Comparison of ENCODE assay signal across 29 mouse cellular contexts in the genomic region with DNA sequence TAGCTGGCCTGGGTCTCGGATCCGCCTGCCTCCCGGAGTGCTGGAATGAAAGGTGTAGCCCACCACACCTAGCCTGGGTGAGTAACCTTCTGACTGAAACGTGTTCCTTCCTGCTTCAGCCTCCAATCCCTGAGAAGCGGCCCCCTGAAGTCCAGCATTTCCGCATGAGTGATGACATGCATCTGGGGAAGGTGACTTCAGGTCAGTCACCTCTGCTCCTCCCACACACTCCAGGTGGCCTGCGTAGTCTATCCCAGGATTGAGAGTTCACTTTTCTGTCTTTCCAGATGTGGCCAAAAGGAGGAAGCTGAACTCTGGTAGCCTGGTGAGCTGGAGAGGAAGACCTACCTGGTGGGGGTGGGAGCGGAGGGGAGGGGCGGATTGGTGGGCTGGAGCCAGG. TPM values are rescaled to one million over a fixed set of nuclear protein-coding genes. Genes with fewer than 3 reads are reported as not detected.
"Had no signal": no experiment of that assay in that cellular context is flagged by ENCODE, and none has a peak within 500 bp of the region (broad histone marks: within the 10 kb centered on the region; RNA-seq: fewer than 3 reads in every experiment).

No protein-coding gene starts in this region.

- H3K27me3 ChIP-seq: limb, embryonic 12.5 days; limb, embryonic 15.5 days; liver, embryonic 15.5 days; lung, embryonic 15.5 days; megakaryocyte, embryonic 14.5 days; midbrain, embryonic 13.5 days had no signal

- H3K4me3 ChIP-seq: layer of hippocampus, adult 2 months; left cerebral cortex, adult 2 months; limb, embryonic 12.5 days; limb, embryonic 15.5 days; liver, embryonic 15.5 days; lung, embryonic 15.5 days; midbrain, embryonic 10.5 days; midbrain, embryonic 13.5 days had no signal

- H3K9me3 ChIP-seq: limb, embryonic 12.5 days; limb, embryonic 15.5 days; liver, embryonic 15.5 days; lung, embryonic 15.5 days; megakaryocyte, embryonic 14.5 days; midbrain, embryonic 10.5 days; midbrain, embryonic 13.5 days had no signal

- ATAC-seq: midbrain, embryonic 13.5 days had no signal

- H3K9ac ChIP-seq: limb, embryonic 12.5 days; limb, embryonic 15.5 days; liver, embryonic 15.5 days; lung, embryonic 15.5 days; midbrain, embryonic 13.5 days had no signal

- H3K27ac ChIP-seq: kidney, postnatal 0 days; layer of hippocampus, adult 2 months; left cerebral cortex, adult 2 months; limb, embryonic 12.5 days; limb, embryonic 15.5 days; liver, embryonic 15.5 days; lung, embryonic 15.5 days; midbrain, embryonic 10.5 days; midbrain, embryonic 13.5 days had no signal

- H3K4me2 ChIP-seq: limb, embryonic 12.5 days; limb, embryonic 15.5 days; liver, embryonic 11.5 days; liver, embryonic 15.5 days; lung, embryonic 15.5 days; midbrain, embryonic 13.5 days had no signal

- DNase-seq: kidney, adult 11 months; kidney, adult 9 months; kidney, postnatal 25 days; layer of hippocampus, adult 9-11 months; left cerebral cortex, postnatal 4 days; lung, adult 18-20 months; lung, postnatal 10 days; lung, postnatal 36 days; thymus, adult 18-20 months; thymus, postnatal 4 days had no signal

RNA-seq across cellular contexts. Expression of a gene that starts 11.4 kb away (rescaled TPM):
- polyA plus RNA-seq: limb, embryonic 12.5 days; midbrain, embryonic 10.5 days; midbrain, embryonic 13.5 days; neural tube, embryonic 11.5 days; neural tube, embryonic 14.5 days had no signal

RNA-seq across cellular contexts. Expression of a gene that starts 21.1 kb away (rescaled TPM):
- total RNA-seq: layer of hippocampus, adult 2 months; layer of hippocampus, postnatal 25 days; left cerebral cortex, adult 2 months; left cerebral cortex, postnatal 4 days; midbrain, postnatal 0 days had no signal
- polyA plus RNA-seq: kidney, postnatal 0 days; large intestine, adult 2 months; limb, embryonic 15.5 days; liver, embryonic 11.5 days; liver, embryonic 15.5 days; lung, embryonic 15.5 days; neural tube, embryonic 11.5 days; neural tube, embryonic 14.5 days; small intestine, adult 2 months; stomach, embryonic 16.5 days; testis, adult 2 months had no signal
